Mouse (Mus musculus): Measurements from ENCODE around the gene Frzb. TPM values are rescaled to one million over a fixed set of nuclear protein-coding genes. Genes with fewer than 3 reads are reported as not detected.

Frzb gene
- polyA plus RNA-seq, 1 experiment from 2014 or later: 25.6 TPM

DNA sequence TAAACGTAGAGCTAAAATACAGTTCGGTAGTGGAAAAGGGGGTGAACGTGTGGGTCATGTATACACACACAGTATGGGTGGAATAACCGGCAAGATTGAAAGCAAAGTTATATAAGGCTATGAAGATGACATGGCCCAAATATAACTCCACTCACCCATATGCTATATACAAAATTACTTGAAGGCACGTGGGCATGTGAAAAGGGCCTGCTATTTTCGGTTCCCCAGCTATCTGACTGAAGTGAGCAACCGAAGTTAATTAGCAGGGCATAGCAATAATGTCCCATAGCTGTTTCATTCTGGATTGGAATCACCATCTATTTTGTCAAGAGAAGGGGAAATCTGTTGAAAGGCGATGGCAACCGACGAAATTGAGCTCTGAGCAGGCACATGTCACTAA lies 1.9 kb downstream of the Frzb start:
- Histone ChIP-seq H3K27ac (replicated peaks) (no peak overlapping the region), H3K9ac (peak overlapping the region; percentile 74), H3K4me2 (peak overlapping the region; percentile 96), H3K36me3 (no peaks in the 10 kb centered on the region), H3K4me1 (replicated peaks) (peaks cover 26% of the 10 kb centered on the region), H3K4me3 (peak overlapping the region; percentile 68), H3K27me3 (0 out of 2 replicates have a peak, but pooled peaks cover 8% of the 10 kb centered on the region), H3K9me3 (no peaks in the 10 kb centered on the region)
- no peak for ATAC-seq (ENCODE audit: low read depth)
- WGBS: 27% methylated on average over 10 of the region's 10 CpGs

DNA sequence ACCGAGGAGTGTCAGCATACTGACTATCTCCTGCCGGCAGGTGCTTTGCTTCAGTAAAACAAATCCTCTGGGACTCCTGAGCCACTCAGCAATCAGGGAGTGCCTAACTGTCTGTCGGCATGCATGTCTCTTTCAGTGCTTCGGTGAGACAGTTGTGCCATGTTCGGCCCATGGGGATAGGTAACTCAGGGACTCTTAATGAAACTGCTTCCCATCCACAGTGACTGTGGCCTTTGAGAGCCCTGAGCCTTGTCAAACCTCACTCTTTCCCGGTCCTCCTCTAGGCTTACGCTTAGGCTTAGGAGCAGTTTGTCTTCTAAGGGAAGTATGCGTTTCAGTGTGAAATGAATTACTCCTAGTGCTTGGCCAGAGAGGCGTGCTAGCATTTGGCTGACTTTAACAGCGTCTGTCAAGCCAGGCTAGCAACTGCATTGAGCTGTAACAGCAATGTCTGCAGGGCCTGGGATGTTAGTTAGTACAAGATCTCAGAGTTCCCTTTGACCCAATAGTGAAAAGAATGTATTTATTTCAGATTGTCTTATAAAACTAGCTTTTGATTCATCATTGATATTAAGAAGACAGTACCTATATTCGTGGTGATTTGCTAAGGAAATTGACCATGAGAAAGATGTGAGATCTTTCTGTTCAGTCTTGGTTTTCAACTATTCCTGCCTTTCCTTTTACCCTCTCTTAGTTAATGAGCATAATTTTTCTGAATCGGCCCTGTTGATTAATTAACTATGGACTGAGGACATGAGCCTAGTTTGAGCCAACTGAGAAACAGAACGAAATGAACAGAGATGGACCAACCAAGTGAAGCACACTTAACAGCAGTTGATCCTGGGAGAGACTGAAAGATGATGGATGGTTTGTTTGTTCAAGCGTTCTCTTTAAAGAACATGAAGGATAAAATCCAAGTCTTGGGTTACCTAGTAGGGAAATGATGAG lies 2.7 kb downstream of the Frzb start:
- WGBS: 58% methylated on average over 14 of the region's 14 CpGs
- Histone ChIP-seq H3K9me3 (no peaks in the 10 kb centered on the region), H3K4me3 (peak overlapping the region; percentile 68), H3K27ac (replicated peaks) (peak overlapping the region; percentile 35; the same call in 1 of the 2 replicates), H3K9ac (no peak overlapping the region), H3K36me3 (no peaks in the 10 kb centered on the region), H3K4me2 (peak overlapping the region; percentile 96), H3K27me3 (0 out of 2 replicates have a peak, but pooled peaks cover 8% of the 10 kb centered on the region), H3K4me1 (replicated peaks) (peaks cover 26% of the 10 kb centered on the region)
- ATAC-seq (ENCODE audit: low read depth): no peak

DNA sequence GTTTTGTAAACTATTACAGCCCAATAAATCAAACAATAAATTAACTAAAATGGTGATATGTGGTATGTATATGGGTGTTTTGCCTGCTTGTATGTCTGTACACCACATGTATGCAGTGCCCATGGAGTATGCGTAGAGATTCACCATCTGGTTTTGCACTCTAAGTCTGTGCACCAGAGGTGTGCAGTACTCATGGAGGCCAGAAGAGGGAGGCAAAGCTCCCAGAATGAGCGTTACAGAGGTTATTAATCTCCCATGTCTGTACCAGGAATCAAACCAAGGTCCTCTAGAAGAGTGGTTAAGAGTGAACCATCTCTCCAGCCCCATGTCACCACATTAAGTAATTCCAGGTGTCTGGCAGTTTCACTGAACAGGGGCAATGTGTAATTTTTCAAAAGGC lies 3.5 kb downstream of the Frzb start:
- Histone ChIP-seq H3K9ac (no peak overlapping the region), H3K4me2 (peak overlapping the region; percentile 96; the same call in 1 of the 2 replicates), H3K36me3 (no peaks in the 10 kb centered on the region), H3K27ac (replicated peaks) (no peak overlapping the region), H3K9me3 (no peaks in the 10 kb centered on the region), H3K4me3 (peak overlapping the region; percentile 68; the same call in 1 of the 2 replicates), H3K27me3 (0 out of 2 replicates have a peak, but pooled peaks cover 8% of the 10 kb centered on the region), H3K4me1 (replicated peaks) (peaks cover 26% of the 10 kb centered on the region)
- 89% methylated on average over 2 of the region's 2 CpGs for WGBS
- no peak for ATAC-seq (ENCODE audit: low read depth)

DNA sequence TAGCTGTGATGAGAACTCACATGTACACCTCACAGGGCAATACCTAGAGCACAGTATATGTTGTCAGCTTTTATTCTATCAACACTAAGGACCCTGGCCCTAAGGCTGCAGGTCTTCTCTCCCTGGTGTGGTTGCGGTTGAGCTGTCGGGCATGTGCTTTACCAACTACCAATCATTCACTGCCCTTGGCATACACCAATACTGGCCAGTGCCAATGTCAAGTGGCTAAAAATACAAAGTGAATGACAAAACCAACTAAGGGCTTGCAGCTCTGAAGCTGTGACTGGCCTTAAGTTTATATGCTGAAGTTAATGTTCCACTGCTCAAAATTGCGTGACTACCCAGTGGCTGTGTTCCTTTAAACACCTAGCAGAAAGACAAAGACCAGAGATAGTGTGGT lies 6.0 kb downstream of the Frzb start:
- Histone ChIP-seq H3K4me1 (replicated peaks) (peaks cover 10% of the 10 kb centered on the region; the same call in 1 of the 2 replicates), H3K27me3 (0 out of 2 replicates have a peak, but pooled peaks cover 8% of the 10 kb centered on the region), H3K4me3 (no peak overlapping the region), H3K9me3 (no peaks in the 10 kb centered on the region), H3K27ac (replicated peaks) (no peak overlapping the region), H3K9ac (no peak overlapping the region), H3K4me2 (no peak overlapping the region), H3K36me3 (no peaks in the 10 kb centered on the region)
- ATAC-seq (ENCODE audit: low read depth): no peak
- WGBS: 96% methylated on average over 3 of the region's 3 CpGs

DNA sequence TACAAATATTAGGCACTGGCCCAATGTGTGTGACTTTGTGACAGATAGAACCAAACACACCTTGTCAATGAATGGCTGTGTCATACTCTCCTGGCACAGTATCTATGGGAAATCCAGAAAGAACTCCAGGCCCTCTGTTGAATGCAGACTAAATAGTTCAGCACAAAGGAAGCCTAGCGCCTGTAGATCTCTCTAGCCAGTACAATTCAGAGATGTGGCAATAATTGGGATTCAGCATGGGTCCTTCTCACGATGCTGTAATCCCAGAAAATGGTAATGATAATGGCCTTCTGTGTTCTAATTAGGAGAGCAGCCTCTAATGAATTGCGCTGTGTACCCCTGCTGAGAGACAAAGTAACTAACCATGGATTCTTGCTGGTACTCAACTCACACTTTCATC lies 8.6 kb downstream of the Frzb start:
- peak; percentile 80 for ATAC-seq (ENCODE audit: low read depth)
- no peak overlapping the region for H3K9ac ChIP-seq

DNA sequence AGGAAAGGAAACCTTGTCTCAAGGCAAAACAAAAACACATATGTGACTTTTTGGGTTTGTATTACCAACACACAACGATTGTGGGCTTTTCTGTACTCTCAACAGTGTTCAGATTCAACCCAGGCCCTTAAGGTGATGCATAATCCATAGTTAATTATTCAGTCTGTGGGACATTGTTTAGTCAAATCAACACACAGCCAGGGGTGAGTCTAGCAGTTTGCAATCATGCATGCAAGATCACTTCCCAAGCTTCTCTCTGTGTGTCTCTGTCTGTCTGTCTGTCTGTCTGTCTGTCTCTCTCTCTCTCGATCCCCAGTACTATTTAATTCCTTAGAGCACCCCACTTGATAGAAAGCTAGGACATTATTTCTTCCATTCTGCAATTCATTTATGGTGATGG lies 10.0 kb downstream of the Frzb start:
- Histone ChIP-seq H3K9me3 (no peaks in the 10 kb centered on the region), H3K27me3 (no peaks in the 10 kb centered on the region), H3K4me2 (no peak overlapping the region), H3K36me3 (no peaks in the 10 kb centered on the region), H3K4me3 (no peak overlapping the region), H3K4me1 (replicated peaks) (no peaks in the 10 kb centered on the region), H3K9ac (no peak overlapping the region), H3K27ac (replicated peaks) (no peak overlapping the region)
- ATAC-seq (ENCODE audit: low read depth): no peak
- 61% methylated on average over 2 of the region's 2 CpGs for WGBS

More for the DNA sequence above, 8.6 kb downstream of the Frzb start:
- Histone ChIP-seq H3K36me3 (no peaks in the 10 kb centered on the region), H3K4me2 (no peak overlapping the region), H3K27me3 (no peaks in the 10 kb centered on the region), H3K4me3 (no peak overlapping the region), H3K27ac (replicated peaks) (no peak overlapping the region), H3K4me1 (replicated peaks) (no peaks in the 10 kb centered on the region), H3K9me3 (no peaks in the 10 kb centered on the region)
- 44% methylated on average over 3 of the region's 3 CpGs for WGBS

DNA sequence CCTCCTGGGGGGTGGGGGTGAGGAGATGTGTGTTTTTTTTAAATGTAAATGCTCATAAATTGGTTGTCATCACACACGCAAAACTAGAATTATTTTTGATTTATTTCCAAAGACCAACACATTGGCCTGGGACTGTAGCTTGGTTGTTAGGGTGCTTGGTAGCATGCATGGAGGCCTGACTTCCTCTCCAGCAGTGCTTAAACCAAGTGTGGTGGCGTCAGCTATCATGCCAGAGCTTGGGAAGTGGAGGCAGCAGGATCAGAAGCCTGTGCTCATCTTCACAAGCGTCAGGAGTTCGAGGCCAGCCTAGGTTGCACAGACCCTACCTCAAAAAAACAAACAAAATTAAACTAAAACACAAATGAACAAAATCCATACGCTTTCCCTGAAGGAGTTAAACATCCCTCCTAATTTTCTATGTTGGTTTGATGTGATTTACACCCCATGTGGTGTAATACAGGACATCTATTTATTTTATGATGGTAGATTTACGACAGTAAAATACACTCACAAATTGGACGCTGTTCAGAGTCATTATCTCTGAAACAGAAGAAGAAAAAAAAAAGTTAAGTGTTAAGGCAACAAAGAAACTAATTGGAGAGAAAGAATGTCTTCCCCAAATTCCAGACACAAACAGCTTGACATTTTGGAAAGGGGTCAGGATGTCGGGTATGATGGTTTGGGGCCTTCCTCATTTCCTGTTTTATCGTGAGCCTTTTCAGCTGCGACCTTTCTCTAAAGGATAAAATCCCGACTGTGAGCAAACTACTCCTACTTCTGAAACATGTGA lies 12.4 kb downstream of the Frzb start:
- no peaks in the 10 kb centered on the region for H3K9me3 ChIP-seq
- 50% methylated on average over 11 of the region's 11 CpGs for WGBS
- no peak overlapping the region for H3K9ac ChIP-seq
- H3K4me2 ChIP-seq: no peak overlapping the region
- no peaks in the 10 kb centered on the region for H3K27me3 ChIP-seq
- H3K36me3 ChIP-seq: no peaks in the 10 kb centered on the region
- H3K4me1 ChIP-seq (replicated peaks): no peaks in the 10 kb centered on the region
- H3K4me3 ChIP-seq: no peak overlapping the region
- H3K27ac ChIP-seq (replicated peaks): no peak overlapping the region
- no peak for ATAC-seq (ENCODE audit: low read depth)

DNA sequence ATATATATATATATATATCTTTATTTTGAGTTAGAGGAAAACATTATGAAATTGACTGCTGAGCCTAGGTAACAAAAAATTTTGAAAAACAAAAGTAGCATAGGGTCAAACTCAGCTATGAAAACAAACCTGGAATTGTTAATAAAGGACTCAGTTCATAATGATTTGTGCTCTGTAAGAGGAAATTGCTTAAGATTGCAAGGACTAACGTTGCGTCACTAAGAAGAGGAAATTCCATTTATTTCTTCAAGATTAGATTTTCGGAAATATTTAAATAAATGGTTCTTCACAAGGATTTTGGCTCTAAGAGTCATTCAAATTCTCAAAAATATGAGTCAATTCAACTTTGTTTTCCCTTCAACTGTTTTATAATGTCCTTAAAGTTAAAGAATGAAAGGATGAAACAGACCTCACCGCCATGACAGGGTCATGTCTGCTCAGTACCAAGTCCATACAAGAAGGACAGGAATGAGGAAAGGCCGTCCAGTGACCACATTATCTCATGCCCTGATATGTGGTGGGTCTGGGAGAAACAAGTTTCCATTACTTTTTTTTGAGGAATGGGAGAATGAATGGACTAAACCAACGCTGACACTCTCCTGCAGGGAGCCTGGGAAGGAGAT lies 14.1 kb downstream of the Frzb start:
- Histone ChIP-seq H3K9me3 (no peaks in the 10 kb centered on the region), H3K4me3 (no peak overlapping the region), H3K4me1 (replicated peaks) (no peaks in the 10 kb centered on the region), H3K9ac (no peak overlapping the region), H3K36me3 (no peaks in the 10 kb centered on the region), H3K27ac (replicated peaks) (no peak overlapping the region), H3K27me3 (no peaks in the 10 kb centered on the region), H3K4me2 (no peak overlapping the region)
- ATAC-seq (ENCODE audit: low read depth): no peak
- WGBS: 93% methylated on average over 6 of the region's 6 CpGs

DNA sequence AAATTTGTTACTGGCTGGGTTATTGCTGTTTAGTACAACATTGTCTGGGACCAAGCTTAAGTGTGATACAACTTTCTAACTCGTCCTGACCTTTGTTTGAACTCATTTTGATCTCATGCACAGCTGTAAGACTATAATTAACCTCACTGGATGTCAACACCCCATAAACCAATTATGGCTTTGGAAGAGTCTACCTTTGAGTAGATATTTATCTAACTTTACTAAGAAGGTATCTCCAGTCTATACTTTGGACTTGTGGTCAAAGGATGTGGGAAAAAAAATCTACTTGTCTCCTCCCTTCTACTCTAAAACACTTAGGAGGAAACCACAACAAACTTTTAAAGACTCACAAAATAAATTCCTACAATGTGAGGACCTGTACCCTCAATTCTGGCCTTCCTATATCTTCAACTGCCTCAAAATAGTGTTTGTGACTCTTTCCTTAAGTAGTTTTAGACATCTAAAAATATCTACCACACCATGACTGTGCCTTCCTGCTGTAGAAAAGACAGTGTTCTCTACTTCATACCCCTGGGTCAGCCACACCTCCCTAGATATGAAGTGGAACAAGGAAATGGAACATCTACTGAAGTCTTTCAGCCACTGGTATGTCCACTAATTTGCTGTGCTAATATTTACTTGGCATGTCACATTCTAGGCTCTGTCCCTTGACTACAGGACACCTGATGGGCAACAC lies 16.9 kb downstream of the Frzb start:
- no peaks in the 10 kb centered on the region for H3K4me1 ChIP-seq (replicated peaks)
- WGBS: 43% methylated on average over 1 of the region's 1 CpGs
- no peak overlapping the region for H3K9ac ChIP-seq
- no peaks in the 10 kb centered on the region for H3K9me3 ChIP-seq
- no peaks in the 10 kb centered on the region for H3K36me3 ChIP-seq
- H3K27ac ChIP-seq (replicated peaks): no peak overlapping the region
- no peaks in the 10 kb centered on the region for H3K27me3 ChIP-seq
- H3K4me2 ChIP-seq: no peak overlapping the region
- no peak overlapping the region for H3K4me3 ChIP-seq
- no peak for ATAC-seq (ENCODE audit: low read depth)

DNA sequence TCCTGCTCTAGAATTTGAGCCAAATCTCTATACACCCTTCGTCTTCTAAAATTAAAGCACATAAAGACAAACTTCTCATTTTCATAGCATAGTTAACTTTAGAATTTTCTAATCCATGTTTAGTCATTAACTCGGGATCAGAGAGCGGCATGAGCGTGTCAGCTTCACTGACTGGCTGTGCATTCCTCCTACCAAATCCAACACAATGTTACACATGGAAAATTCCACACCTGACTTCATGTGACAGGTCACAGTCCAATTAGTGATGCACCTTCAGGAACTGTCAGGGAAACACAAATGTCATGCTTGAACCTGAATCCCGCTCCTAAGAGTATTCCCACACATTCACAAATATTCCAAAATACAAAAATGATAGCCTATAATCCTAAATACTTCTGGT lies 24.3 kb downstream of the Frzb start:
- ATAC-seq (ENCODE audit: low read depth): no peak

DNA sequence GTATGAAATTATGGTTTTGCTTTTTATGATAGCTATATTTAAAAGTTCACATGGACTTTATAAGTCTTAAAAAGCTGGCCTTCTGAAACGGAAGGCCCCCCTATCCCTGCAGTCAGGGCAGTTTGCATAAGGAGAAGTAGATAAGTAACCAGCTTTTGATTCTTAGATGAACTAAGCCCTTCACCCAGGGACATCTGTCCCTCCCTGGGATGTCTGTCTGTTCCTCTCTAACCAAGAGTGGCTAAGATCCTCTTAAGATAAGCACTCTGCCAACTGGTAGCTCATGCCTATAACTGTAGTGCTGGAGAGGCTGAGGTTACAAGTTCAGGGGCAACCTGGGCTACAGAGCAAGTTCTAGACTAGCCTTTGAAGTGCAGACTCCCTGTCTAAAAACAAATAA lies 25.4 kb downstream of the Frzb start:
- 73% methylated on average over 1 of the region's 1 CpGs for WGBS
- Histone ChIP-seq H3K4me1 (replicated peaks) (no peaks in the 10 kb centered on the region), H3K9ac (no peak overlapping the region), H3K27me3 (no peaks in the 10 kb centered on the region), H3K27ac (replicated peaks) (no peak overlapping the region), H3K4me3 (no peak overlapping the region), H3K4me2 (no peak overlapping the region), H3K36me3 (no peaks in the 10 kb centered on the region), H3K9me3 (no peaks in the 10 kb centered on the region)
- no peak for ATAC-seq (ENCODE audit: low read depth)

More for the DNA sequence above, 24.3 kb downstream of the Frzb start:
- no peaks in the 10 kb centered on the region for H3K36me3 ChIP-seq
- no peak overlapping the region for H3K27ac ChIP-seq (replicated peaks)
- H3K9me3 ChIP-seq: no peaks in the 10 kb centered on the region
- H3K4me2 ChIP-seq: no peak overlapping the region
- no peak overlapping the region for H3K9ac ChIP-seq
- 96% methylated on average over 5 of the region's 5 CpGs for WGBS
- no peaks in the 10 kb centered on the region for H3K27me3 ChIP-seq
- no peak overlapping the region for H3K4me3 ChIP-seq
- H3K4me1 ChIP-seq (replicated peaks): no peaks in the 10 kb centered on the region
